Mouse (Mus musculus): Measurements from ENCODE around the gene Trio.
A peak's percentile ranks its signal among the peaks of the same experiment; 100 is the strongest.

Trio gene

DNA sequence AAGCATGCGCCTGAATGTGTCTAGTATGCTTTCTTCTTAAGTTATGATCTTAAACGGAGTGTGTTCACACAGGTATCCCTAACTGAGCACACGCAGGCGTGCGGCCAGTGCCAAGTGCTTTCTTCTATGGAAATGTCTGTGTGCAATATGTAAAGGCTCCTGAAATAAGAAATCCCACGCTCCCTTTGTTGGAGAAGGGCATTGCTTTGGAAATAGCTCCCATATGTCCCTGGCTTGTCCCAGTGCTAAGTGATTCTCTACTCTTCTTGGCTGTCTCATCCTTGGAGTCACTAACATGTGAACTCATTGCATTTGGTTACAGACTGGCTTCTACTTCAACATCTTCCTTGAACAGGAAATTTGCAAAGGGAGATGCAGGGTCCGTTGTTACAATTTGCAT lies 340.8 kb downstream of the Trio start:
- DNase-seq (ENCODE audit: extremely low read depth, low read depth, low spot score), result no peak

DNA sequence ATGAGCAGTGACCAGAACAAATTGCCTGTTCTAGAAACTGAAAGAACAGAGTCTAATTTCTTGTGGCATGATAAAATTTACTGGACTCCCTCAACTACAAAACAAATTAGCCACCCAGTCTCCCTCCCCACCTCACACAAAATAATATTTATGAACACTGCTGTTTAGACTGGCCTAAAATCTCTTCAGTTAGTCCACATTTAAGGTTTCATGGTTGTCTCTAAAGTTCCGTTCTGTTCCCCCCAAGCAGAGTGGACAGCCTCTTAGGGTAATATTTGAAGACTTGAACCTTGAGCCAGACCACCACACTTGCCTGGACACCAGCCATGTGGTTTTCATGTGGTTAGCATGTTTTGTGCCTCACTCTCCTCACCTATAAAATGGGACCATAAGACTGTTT lies 342.4 kb downstream of the Trio start:
- DNase-seq (ENCODE audit: extremely low read depth, low read depth, low spot score), result no peak

DNA sequence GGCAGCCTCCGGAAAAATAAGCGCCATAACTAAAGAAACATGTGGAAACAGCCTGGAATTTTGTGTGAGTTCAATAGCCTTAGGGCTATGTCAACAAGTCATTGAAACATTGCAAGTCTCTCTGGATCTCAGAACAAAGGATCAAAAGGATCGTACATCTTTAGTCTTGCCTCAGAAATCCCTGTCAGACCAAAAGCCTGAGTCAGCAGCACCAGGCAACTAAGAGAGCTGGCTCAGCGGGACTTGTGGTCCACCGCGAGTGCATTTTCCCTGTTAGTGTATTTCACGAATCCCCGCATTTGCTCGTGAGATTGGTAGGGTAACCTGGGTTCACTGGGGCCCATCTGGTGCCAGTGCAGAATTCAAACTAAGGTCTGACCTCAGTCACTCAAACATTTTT lies 343.0 kb downstream of the Trio start:
- peak; percentile 72 for DNase-seq (ENCODE audit: extremely low read depth, low read depth, low spot score)

DNA sequence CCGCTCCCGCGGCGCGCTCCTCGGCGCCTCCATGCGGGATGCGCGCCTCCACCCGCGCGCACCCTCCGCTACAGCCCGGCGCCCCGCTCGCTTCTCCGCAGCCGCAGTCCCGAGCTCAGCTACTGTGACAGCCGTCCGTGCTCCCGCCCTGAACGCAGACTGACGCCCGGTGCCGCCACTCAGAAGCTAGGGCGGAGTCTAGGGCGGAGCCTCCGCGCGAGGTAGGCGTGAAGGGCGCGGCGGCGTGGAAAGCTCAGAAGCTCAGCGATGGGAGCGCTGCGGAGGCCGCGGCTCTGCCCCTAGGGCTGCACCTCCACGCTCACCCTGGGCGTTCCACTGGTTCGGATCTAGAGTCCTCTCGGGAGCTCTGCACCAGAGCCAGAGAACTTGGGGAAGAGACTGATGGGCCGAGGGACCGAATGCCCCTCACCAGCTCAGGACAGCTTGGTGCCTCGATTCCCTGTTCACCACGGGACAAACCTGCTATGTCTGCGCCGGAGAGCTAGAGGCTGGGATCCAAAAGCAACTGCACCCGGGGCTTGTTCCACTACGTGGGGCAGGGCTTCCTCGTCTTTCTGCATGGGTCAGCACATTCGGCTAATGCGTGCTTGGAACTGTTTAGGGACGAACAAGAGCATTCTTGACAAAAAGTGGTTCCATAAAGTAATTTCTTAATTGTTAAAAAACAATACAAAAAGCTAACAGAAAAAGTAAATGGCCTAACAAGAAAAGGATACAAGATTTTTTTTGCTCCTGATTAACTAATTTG lies 344.0 kb downstream of the Trio start, which contains the start of gene Otulinl:
Otulinl (minus strand) TSS at position 161 of the 769 bp plus-strand sequence.
- no peak for DNase-seq (ENCODE audit: extremely low read depth, low read depth, low spot score)

DNA sequence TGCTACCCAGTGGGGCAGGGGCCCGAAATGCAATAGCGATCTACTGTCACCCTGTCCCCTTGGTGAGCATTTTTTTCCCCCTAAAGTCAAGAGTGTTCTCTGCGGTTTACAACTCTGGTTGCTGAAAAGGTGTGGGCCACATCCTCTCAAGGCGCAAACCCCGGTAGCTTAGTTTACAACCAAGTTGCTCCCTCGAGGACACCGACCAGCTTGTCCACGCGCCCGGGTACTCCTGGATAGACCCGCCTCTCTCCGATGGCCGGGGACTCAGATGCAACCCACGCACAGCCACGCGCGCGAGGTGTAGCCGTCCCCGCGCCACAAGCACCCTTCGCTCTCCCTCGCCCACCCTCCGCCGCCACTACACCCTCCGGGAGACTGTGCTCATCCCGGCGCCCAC lies 344.7 kb downstream of the Trio start:
- DNase-seq (ENCODE audit: extremely low read depth, low read depth, low spot score), result no peak
